Mouse (Mus musculus) spleen, adult 2 months (tissue): ENCODE results near the gene Agmo.

Experiments used
- CTCF ChIP-seq: fragments of 200-500 bp; IDR thresholded peaks from 2 replicates; pipeline ENCODE4 v1.5.1; 2011; ENCODE audit warnings: mild to moderate bottlenecking, inconsistent platforms; ENCODE audit not compliant: insufficient read depth, insufficient read length, insufficient replicate concordance; ENCODE audit errors: extremely low read depth
- POLR2A ChIP-seq: fragments of 200-500 bp; IDR thresholded peaks from 2 replicates; pipeline ENCODE4 v1.6.1; 2011; ENCODE audit warnings: low read depth, low read length, inconsistent platforms

DNA sequence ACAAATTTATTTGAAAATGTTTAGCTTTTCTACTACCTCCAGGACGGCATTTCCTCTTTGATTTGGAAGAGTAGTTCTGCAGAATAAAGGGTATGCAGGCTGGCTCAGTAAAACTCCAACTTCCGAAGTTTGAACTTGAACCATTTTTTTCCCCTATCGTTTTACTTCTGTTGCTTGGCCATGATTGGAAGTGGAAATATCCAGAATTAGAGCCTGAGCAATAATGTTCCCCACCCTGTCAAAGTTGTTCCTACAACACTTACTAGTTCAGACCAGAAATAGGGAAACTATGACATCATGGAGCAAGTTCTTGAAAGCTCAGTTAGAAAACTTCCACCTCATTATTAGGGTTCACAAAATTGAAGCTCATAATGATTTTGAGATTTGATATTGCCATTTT lies 1.0 kb downstream of the Agmo start:
- TF ChIP-seq CTCF (no peak), POLR2A (no peak)
